Mouse (Mus musculus): ENCODE measurements around the gene Cdc14a.
A peak's percentile ranks its signal among the peaks of the same experiment; 100 is the strongest.

Gene Cdc14a

GRCm38 (mm10) chr3:116412954-116413724, 10.7 kb downstream of the Cdc14a start:
- no peak for DNase-seq

- DNase-seq = no peak
Measured at GRCm38 (mm10) chr3:116410051-116410450, 13.8 kb downstream of the Cdc14a start.

GRCm38 (mm10) chr3:116409486-116409885, 14.3 kb downstream of the Cdc14a start:
- DNase-seq = no peak

- DNase-seq = no peak
Measured at GRCm38 (mm10) chr3:116408856-116409255, 15.0 kb downstream of the Cdc14a start.

- no peak for DNase-seq
Measured at GRCm38 (mm10) chr3:116405516-116405915, 18.3 kb downstream of the Cdc14a start.

- no peak for DNase-seq
Measured at GRCm38 (mm10) chr3:116401436-116401835, 22.4 kb downstream of the Cdc14a start.

- DNase-seq = no peak
Measured at GRCm38 (mm10) chr3:116399349-116400090, 24.3 kb downstream of the Cdc14a start.

- no peak for DNase-seq
Measured at GRCm38 (mm10) chr3:116398543-116398942, 25.3 kb downstream of the Cdc14a start.

GRCm38 (mm10) chr3:116397976-116398375, 25.9 kb downstream of the Cdc14a start:
- no peak for DNase-seq

- DNase-seq = no peak
Measured at GRCm38 (mm10) chr3:116397341-116397740, 26.5 kb downstream of the Cdc14a start.

GRCm38 (mm10) chr3:116396571-116396970, 27.3 kb downstream of the Cdc14a start:
- DNase-seq = no peak

- no peak for DNase-seq
Measured at GRCm38 (mm10) chr3:116394885-116395390, 28.9 kb downstream of the Cdc14a start.

- DNase-seq = no peak
Measured at GRCm38 (mm10) chr3:116391399-116391798, 32.4 kb downstream of the Cdc14a start.

- no peak for DNase-seq
Measured at GRCm38 (mm10) chr3:116389500-116390470, 34.0 kb downstream of the Cdc14a start.

- no peak for DNase-seq
Measured at GRCm38 (mm10) chr3:116388808-116389207, 35.0 kb downstream of the Cdc14a start.

- DNase-seq = no peak
Measured at GRCm38 (mm10) chr3:116386886-116387285, 36.9 kb downstream of the Cdc14a start.

GRCm38 (mm10) chr3:116386342-116386741, 37.5 kb downstream of the Cdc14a start:
- DNase-seq = no peak

- DNase-seq = no peak
Measured at GRCm38 (mm10) chr3:116384319-116384718, 39.5 kb downstream of the Cdc14a start.

- no peak for DNase-seq
Measured at GRCm38 (mm10) chr3:116380319-116380718, 43.5 kb downstream of the Cdc14a start.

GRCm38 (mm10) chr3:116375442-116375841, 48.4 kb downstream of the Cdc14a start:
- peak; percentile 11 for DNase-seq

GRCm38 (mm10) chr3:116374486-116374885, 49.3 kb downstream of the Cdc14a start:
- no peak for DNase-seq

- DNase-seq = peak; percentile 78
Measured at GRCm38 (mm10) chr3:116373196-116373595, 50.6 kb downstream of the Cdc14a start.
